In genomic region chr6:75756184-75756583, GRCm38 (mm10) we compare ENCODE assay signal across 26 mouse cellular contexts.
A peak's percentile ranks its signal among the peaks of the same experiment; 100 is the strongest.
DNase-seq lines count a peak whose midpoint lies in the region; ATAC-seq lines count a peak whose summit lies in the region.
"Had no signal": no experiment of that assay in that cellular context is flagged by ENCODE, and none has a peak within 500 bp of the region (broad histone marks: within the 10 kb centered on the region; RNA-seq: fewer than 3 reads in every experiment).

No protein-coding gene starts in this region.

- no peak overlapping the region for H3K4me2 ChIP-seq in forebrain, embryonic 13.5 days
- no peak overlapping the region for H3K4me2 ChIP-seq in forebrain, embryonic 12.5 days
- H3K4me2 ChIP-seq in midbrain, embryonic 14.5 days (ENCODE audit: low read length) = no peak overlapping the region
- H3K4me2 ChIP-seq in midbrain, embryonic 13.5 days (replicated peaks) = no peak overlapping the region
- no peak overlapping the region for H3K4me2 ChIP-seq in hindbrain, embryonic 11.5 days (replicated peaks; ENCODE audit: low read depth, low read length)
- H3K4me2 ChIP-seq: embryonic facial prominence, embryonic 12.5 days; embryonic facial prominence, embryonic 15.5 days; heart, embryonic 13.5 days; hindbrain, embryonic 12.5 days; hindbrain, embryonic 15.5 days had no signal

- H3K4me3 ChIP-seq in forebrain, embryonic 13.5 days = no peak overlapping the region
- no peak overlapping the region for H3K4me3 ChIP-seq in forebrain, embryonic 12.5 days (replicated peaks)
- no peak overlapping the region for H3K4me3 ChIP-seq in midbrain, embryonic 14.5 days (replicated peaks; ENCODE audit: low read depth, low read length)
- H3K4me3 ChIP-seq in midbrain, embryonic 13.5 days (replicated peaks) = no peak overlapping the region
- no peak overlapping the region for H3K4me3 ChIP-seq in hindbrain, embryonic 11.5 days (ENCODE audit: low read depth, low read length)
- H3K4me3 ChIP-seq: embryonic facial prominence, embryonic 12.5 days; embryonic facial prominence, embryonic 15.5 days; heart, adult 2 months; heart, embryonic 10.5 days; heart, embryonic 13.5 days; hindbrain, embryonic 12.5 days; hindbrain, embryonic 15.5 days had no signal

- peak; percentile 4 for DNase-seq in midbrain, embryonic 14.5 days
- DNase-seq in brain, embryonic 18.5 days (ENCODE audit: low read depth, low spot score) = peak; percentile 22
- DNase-seq in telencephalon, adult 2 months (ENCODE audit: low read depth, low spot score) = peak; percentile 6
- DNase-seq in hindbrain, embryonic 11.5 days (ENCODE audit: low spot score) = no peak
- DNase-seq in left cerebral cortex, postnatal 36 days (ENCODE audit: low spot score in 2 of 2) = no peak
- DNase-seq: adrenal gland, postnatal 10 days; adrenal gland, postnatal 36 days; cerebellum, adult 18-20 months; cerebellum, adult 9-11 months; cerebellum, postnatal 25 days; gastrocnemius, postnatal 10 days; gastrocnemius, postnatal 36 days; heart, adult 2 months; heart, postnatal 14 days; heart, postnatal 4 days had no signal

- no peaks in the 10 kb centered on the region for H3K27me3 ChIP-seq in forebrain, embryonic 13.5 days
- H3K27me3 ChIP-seq in forebrain, embryonic 12.5 days = no peaks in the 10 kb centered on the region
- no peaks in the 10 kb centered on the region for H3K27me3 ChIP-seq in midbrain, embryonic 14.5 days (ENCODE audit: control insufficient read depth, insufficient read depth, low read length)
- H3K27me3 ChIP-seq in midbrain, embryonic 13.5 days = no peaks in the 10 kb centered on the region
- H3K27me3 ChIP-seq in hindbrain, embryonic 11.5 days (ENCODE audit: control insufficient read depth, insufficient read depth, low read length) = no peaks in the 10 kb centered on the region
- H3K27me3 ChIP-seq: embryonic facial prominence, embryonic 12.5 days; embryonic facial prominence, embryonic 15.5 days; heart, embryonic 13.5 days; hindbrain, embryonic 12.5 days; hindbrain, embryonic 15.5 days had no signal

- no peaks in the 10 kb centered on the region for H3K9me3 ChIP-seq in forebrain, embryonic 13.5 days (replicated peaks)
- H3K9me3 ChIP-seq in forebrain, embryonic 12.5 days = no peaks in the 10 kb centered on the region
- peaks cover 3% of the 10 kb centered on the region; the same call in 1 of the 2 replicates for H3K9me3 ChIP-seq in midbrain, embryonic 14.5 days (ENCODE audit: control insufficient read depth, low read length)
- no peaks in the 10 kb centered on the region for H3K9me3 ChIP-seq in midbrain, embryonic 13.5 days
- no peaks in the 10 kb centered on the region for H3K9me3 ChIP-seq in hindbrain, embryonic 11.5 days (ENCODE audit: control insufficient read depth, low read length)
- H3K9me3 ChIP-seq: embryonic facial prominence, embryonic 12.5 days; embryonic facial prominence, embryonic 15.5 days; heart, embryonic 10.5 days; heart, embryonic 13.5 days; hindbrain, embryonic 12.5 days; hindbrain, embryonic 15.5 days had no signal

- no peaks in the 10 kb centered on the region for H3K36me3 ChIP-seq in forebrain, embryonic 13.5 days (ENCODE audit: poor library complexity, severe bottlenecking)
- H3K36me3 ChIP-seq in forebrain, embryonic 12.5 days (replicated peaks) = no peaks in the 10 kb centered on the region
- H3K36me3 ChIP-seq in midbrain, embryonic 14.5 days (ENCODE audit: control insufficient read depth, insufficient read depth, low read length) = no peaks in the 10 kb centered on the region
- H3K36me3 ChIP-seq in midbrain, embryonic 13.5 days = no peaks in the 10 kb centered on the region
- H3K36me3 ChIP-seq in hindbrain, embryonic 11.5 days (ENCODE audit: control insufficient read depth, insufficient read depth, low read length) = no peaks in the 10 kb centered on the region
- H3K36me3 ChIP-seq: embryonic facial prominence, embryonic 12.5 days; embryonic facial prominence, embryonic 15.5 days; heart, embryonic 10.5 days; heart, embryonic 13.5 days; hindbrain, embryonic 12.5 days; hindbrain, embryonic 15.5 days had no signal

- WGBS in forebrain, embryonic 13.5 days = 28% methylated on average over 2 of the region's 2 CpGs
- WGBS in forebrain, embryonic 12.5 days = 52% methylated on average over 2 of the region's 2 CpGs
- 46% methylated on average over 2 of the region's 2 CpGs for WGBS in midbrain, embryonic 14.5 days
- WGBS in midbrain, embryonic 13.5 days = 51% methylated on average over 2 of the region's 2 CpGs
- WGBS in hindbrain, embryonic 11.5 days = 73% methylated on average over 2 of the region's 2 CpGs

- H3K27ac ChIP-seq in forebrain, embryonic 13.5 days = no peak overlapping the region
- no peak overlapping the region for H3K27ac ChIP-seq in forebrain, embryonic 12.5 days
- no peak overlapping the region for H3K27ac ChIP-seq in midbrain, embryonic 14.5 days (replicated peaks; ENCODE audit: low read depth, low read length)
- H3K27ac ChIP-seq in midbrain, embryonic 13.5 days = no peak overlapping the region
- no peak overlapping the region for H3K27ac ChIP-seq in hindbrain, embryonic 11.5 days (ENCODE audit: low read depth, low read length)
- H3K27ac ChIP-seq: embryonic facial prominence, embryonic 12.5 days; embryonic facial prominence, embryonic 15.5 days; heart, adult 2 months; heart, embryonic 10.5 days; heart, embryonic 13.5 days; hindbrain, embryonic 12.5 days; hindbrain, embryonic 15.5 days had no signal

- H3K9ac ChIP-seq in forebrain, embryonic 13.5 days = no peak overlapping the region
- H3K9ac ChIP-seq in forebrain, embryonic 12.5 days = no peak overlapping the region
- no peak overlapping the region for H3K9ac ChIP-seq in midbrain, embryonic 14.5 days (replicated peaks; ENCODE audit: low read length)
- H3K9ac ChIP-seq in midbrain, embryonic 13.5 days (replicated peaks) = no peak overlapping the region
- H3K9ac ChIP-seq in hindbrain, embryonic 11.5 days (ENCODE audit: low read depth, low read length) = no peak overlapping the region
- H3K9ac ChIP-seq: embryonic facial prominence, embryonic 12.5 days; embryonic facial prominence, embryonic 15.5 days; heart, embryonic 13.5 days; hindbrain, embryonic 12.5 days; hindbrain, embryonic 15.5 days had no signal

- intact Hi-C loops in left cerebral cortex, postnatal 36 days (cut with DNase I) = no loop called here

- peak; percentile 75 for ATAC-seq in forebrain, embryonic 13.5 days
- no peak for ATAC-seq in forebrain, embryonic 12.5 days (ENCODE audit: low FRiP score)
- ATAC-seq in midbrain, embryonic 14.5 days (ENCODE audit: low FRiP score, low TSS enrichment) = no peak
- no peak for ATAC-seq in midbrain, embryonic 13.5 days
- no peak for ATAC-seq in hindbrain, embryonic 11.5 days (ENCODE audit: low FRiP score)
- ATAC-seq: activated CD4-positive, CD25-positive, alpha-beta regulatory T cell, adult 4 months; intestine, postnatal 0 days had no signal

- no peaks in the 10 kb centered on the region for H3K4me1 ChIP-seq in forebrain, embryonic 13.5 days
- no peaks in the 10 kb centered on the region for H3K4me1 ChIP-seq in forebrain, embryonic 12.5 days
- H3K4me1 ChIP-seq in midbrain, embryonic 14.5 days (ENCODE audit: control insufficient read depth, insufficient read depth, low read length) = no peaks in the 10 kb centered on the region
- no peaks in the 10 kb centered on the region for H3K4me1 ChIP-seq in midbrain, embryonic 13.5 days (replicated peaks)
- H3K4me1 ChIP-seq in hindbrain, embryonic 11.5 days (replicated peaks; ENCODE audit: control insufficient read depth, insufficient read depth, low read length) = no peaks in the 10 kb centered on the region
- H3K4me1 ChIP-seq: embryonic facial prominence, embryonic 12.5 days; embryonic facial prominence, embryonic 15.5 days; heart, embryonic 10.5 days; heart, embryonic 13.5 days; hindbrain, embryonic 12.5 days; hindbrain, embryonic 15.5 days had no signal

Comparison
In these comparisons a context has a peak if more than half of its experiments do, and no peak if none do; other contexts are left out.
1. DNase-seq: peak in midbrain, embryonic 14.5 days (single experiment), brain, embryonic 18.5 days (single experiment) and telencephalon, adult 2 months (single experiment); none in hindbrain, embryonic 11.5 days (single experiment) and left cerebral cortex, postnatal 36 days (0 of 2).